Mouse (Mus musculus): ENCODE results near the gene Tpp2. TPM values are rescaled to one million over a fixed set of nuclear protein-coding genes. Genes with fewer than 3 reads are reported as not detected.

Tpp2 gene
- total and polyA plus RNA-seq, 2 experiments from 2014 or later: 26.4 to 46.2 TPM

DNA sequence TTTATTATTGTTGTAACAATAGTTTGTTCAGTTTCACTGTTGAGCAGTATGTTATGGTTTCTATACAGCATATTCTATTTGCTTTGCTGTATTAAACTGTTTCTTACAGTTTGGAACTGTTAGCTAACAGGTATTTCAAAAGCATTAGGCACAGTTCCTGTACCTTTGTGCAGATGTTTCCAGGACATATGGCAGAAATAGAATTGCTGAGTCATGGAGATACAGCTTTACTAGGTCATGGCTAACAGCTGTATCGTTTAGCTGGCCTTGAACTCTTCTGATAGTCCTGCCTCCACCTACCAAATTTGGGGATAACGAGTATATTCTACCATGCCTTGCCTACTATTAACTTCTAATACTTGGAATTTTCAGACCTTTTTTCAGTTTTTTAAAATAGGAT, 9.4 kb downstream of the Tpp2 start:
- 95% methylated on average over 2 of the region's 2 CpGs for WGBS
- DNase-seq (ENCODE audit: low spot score) (no peak), ATAC-seq (no peak)
- H3K27ac ChIP-seq: no peak overlapping the region
- TF ChIP-seq CTCF (IDR thresholded peaks at IDR 0.05; ENCODE audit: low read depth): no peak
- H3K27me3 ChIP-seq (ENCODE audit: insufficient read depth, low read length): no peaks in the 10 kb centered on the region
- H3K4me2 ChIP-seq (ENCODE audit: low read depth, low read length): no peak overlapping the region
- H3K4me3 ChIP-seq (ENCODE audit: low read length): no peak overlapping the region
- no peaks in the 10 kb centered on the region for H3K4me1 ChIP-seq (ENCODE audit: insufficient read depth, low read length)
- H3K36me3 ChIP-seq (ENCODE audit: insufficient read depth, low read length): no peaks in the 10 kb centered on the region
- no peaks in the 10 kb centered on the region for H3K9me3 ChIP-seq (ENCODE audit: low read length)
- no peak overlapping the region for H3K9ac ChIP-seq (replicated peaks; ENCODE audit: low read length)

DNA sequence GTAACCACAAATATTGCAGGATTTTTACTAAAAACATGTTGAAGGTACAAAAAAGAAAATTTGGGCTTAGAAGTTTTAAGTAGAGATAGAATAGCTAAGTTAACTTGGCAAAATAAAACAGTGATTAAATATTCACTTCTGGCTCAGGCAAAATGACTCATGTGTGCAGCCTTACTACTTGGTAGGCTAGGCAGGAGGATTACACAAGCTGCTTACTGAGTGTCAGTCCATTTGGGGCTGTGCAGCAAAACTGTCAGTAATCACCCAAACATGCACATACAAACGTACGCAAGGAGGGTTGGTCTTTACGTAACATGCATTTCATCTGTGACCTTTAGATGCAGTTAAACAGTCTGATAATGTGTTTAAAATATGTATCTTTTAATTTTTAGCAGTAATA, 20.2 kb downstream of the Tpp2 start:
- ATAC-seq: no peak
- H3K4me1 ChIP-seq (ENCODE audit: insufficient read depth, low read length): no peaks in the 10 kb centered on the region
- no peak for TF ChIP-seq CTCF (IDR thresholded peaks at IDR 0.05; ENCODE audit: low read depth)
- no peak overlapping the region for H3K4me3 ChIP-seq (ENCODE audit: low read length)
- H3K36me3 ChIP-seq (ENCODE audit: insufficient read depth, low read length): peaks cover 12% of the 10 kb centered on the region; the same call in 1 of the 2 replicates
- no peaks in the 10 kb centered on the region for H3K27me3 ChIP-seq (ENCODE audit: insufficient read depth, low read length)
- H3K27ac ChIP-seq: no peak overlapping the region
- H3K9ac ChIP-seq (replicated peaks; ENCODE audit: low read length): no peak overlapping the region
- H3K4me2 ChIP-seq (ENCODE audit: low read depth, low read length): no peak overlapping the region
- H3K9me3 ChIP-seq (ENCODE audit: low read length): no peaks in the 10 kb centered on the region
- no peak for DNase-seq (ENCODE audit: low spot score)
- WGBS: 95% methylated on average over 3 of the region's 3 CpGs

DNA sequence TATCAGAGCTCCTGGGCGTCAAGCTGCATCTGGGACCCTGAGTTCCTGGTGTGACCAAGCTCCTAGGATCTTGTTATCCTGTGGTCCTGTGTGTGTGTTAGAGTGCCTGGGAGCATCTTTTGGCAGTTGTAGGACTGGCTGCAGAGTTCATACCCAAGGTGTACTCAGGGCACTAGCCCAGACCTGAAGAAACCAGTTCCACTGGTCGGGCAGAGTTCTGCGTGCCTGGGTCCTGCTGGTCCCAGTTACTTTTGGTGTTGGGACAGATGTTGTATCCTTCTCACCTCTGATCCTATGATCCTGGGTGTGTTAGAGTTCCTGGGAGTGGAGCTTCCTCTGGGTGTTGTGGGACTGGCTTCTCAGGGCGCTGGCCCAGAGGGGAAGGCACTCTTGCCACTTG, 30.9 kb downstream of the Tpp2 start:
- Histone ChIP-seq H3K4me3 (ENCODE audit: low read length) (no peak overlapping the region), H3K9ac (replicated peaks; ENCODE audit: low read length) (no peak overlapping the region), H3K4me2 (ENCODE audit: low read depth, low read length) (no peak overlapping the region), H3K27ac (no peak overlapping the region), H3K4me1 (ENCODE audit: insufficient read depth, low read length) (no peaks in the 10 kb centered on the region), H3K9me3 (ENCODE audit: low read length) (no peaks in the 10 kb centered on the region), H3K27me3 (ENCODE audit: insufficient read depth, low read length) (no peaks in the 10 kb centered on the region), H3K36me3 (ENCODE audit: insufficient read depth, low read length) (peaks cover 22% of the 10 kb centered on the region)
- DNase-seq (ENCODE audit: low spot score) (no peak), ATAC-seq (no peak)
- no peak for TF ChIP-seq CTCF (IDR thresholded peaks at IDR 0.05; ENCODE audit: low read depth)
- 92% methylated on average over 4 of the region's 4 CpGs for WGBS

DNA sequence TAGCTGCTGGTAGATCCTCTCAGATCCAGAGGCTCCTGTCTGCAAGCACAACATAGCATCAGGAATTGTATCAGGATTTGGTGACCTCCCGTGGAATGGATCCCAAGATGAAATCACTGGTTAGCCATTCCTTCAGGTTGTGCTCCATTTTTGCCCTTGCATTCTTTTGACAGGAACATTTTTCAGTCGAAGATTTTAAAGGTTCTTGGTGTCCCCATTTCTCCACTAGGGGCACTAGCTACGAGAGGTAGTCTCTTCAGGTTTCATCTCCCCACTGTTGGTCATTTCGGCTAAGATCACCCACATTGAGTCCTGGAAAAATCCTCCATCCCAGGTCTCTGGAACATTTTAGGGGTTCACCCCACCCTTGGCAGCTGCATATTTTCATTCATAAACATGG, 33.3 kb downstream of the Tpp2 start:
- DNase-seq (ENCODE audit: low spot score) (peak; percentile 1), ATAC-seq (no peak)
- peak; percentile 30 for TF ChIP-seq CTCF (IDR thresholded peaks at IDR 0.05; ENCODE audit: low read depth)
- H3K4me2 ChIP-seq (ENCODE audit: low read depth, low read length): no peak overlapping the region
- no peaks in the 10 kb centered on the region for H3K9me3 ChIP-seq (ENCODE audit: low read length)
- no peak overlapping the region for H3K27ac ChIP-seq
- peaks cover 23% of the 10 kb centered on the region for H3K36me3 ChIP-seq (ENCODE audit: insufficient read depth, low read length)
- H3K4me3 ChIP-seq (ENCODE audit: low read length): no peak overlapping the region
- no peaks in the 10 kb centered on the region for H3K27me3 ChIP-seq (ENCODE audit: insufficient read depth, low read length)
- WGBS: 85% methylated on average over 4 of the region's 4 CpGs
- no peak overlapping the region for H3K9ac ChIP-seq (replicated peaks; ENCODE audit: low read length)
- no peaks in the 10 kb centered on the region for H3K4me1 ChIP-seq (ENCODE audit: insufficient read depth, low read length)

DNA sequence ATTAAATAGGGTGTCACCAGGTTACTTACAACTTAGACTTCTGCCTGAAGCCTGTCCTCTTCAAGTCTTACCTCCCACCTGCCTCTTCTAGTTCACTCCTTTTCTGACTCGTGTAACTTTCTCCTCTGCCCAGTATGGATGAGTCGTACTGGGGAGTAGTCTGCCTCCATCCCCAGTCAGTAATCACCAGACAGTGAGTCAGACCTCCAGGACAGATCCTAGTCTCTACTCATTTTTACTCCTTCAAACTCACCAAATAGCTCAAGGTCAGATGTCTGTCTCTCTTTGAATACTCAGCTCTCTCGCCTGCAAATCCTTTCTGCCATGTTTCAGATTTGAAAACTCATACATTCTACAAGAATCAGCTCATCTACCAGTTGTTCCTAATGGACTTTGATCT, 35.9 kb downstream of the Tpp2 start:
- WGBS: 95% methylated on average over 3 of the region's 3 CpGs
- no peak for DNase-seq (ENCODE audit: low spot score)
- Histone ChIP-seq H3K4me1 (ENCODE audit: insufficient read depth, low read length) (no peaks in the 10 kb centered on the region), H3K4me3 (ENCODE audit: low read length) (no peak overlapping the region), H3K36me3 (ENCODE audit: insufficient read depth, low read length) (peaks cover 27% of the 10 kb centered on the region), H3K9me3 (ENCODE audit: low read length) (no peaks in the 10 kb centered on the region), H3K4me2 (ENCODE audit: low read depth, low read length) (no peak overlapping the region), H3K27me3 (ENCODE audit: insufficient read depth, low read length) (no peaks in the 10 kb centered on the region), H3K9ac (replicated peaks; ENCODE audit: low read length) (no peak overlapping the region), H3K27ac (no peak overlapping the region)
- no peak for TF ChIP-seq CTCF (IDR thresholded peaks at IDR 0.05; ENCODE audit: low read depth)
- no peak for ATAC-seq

DNA sequence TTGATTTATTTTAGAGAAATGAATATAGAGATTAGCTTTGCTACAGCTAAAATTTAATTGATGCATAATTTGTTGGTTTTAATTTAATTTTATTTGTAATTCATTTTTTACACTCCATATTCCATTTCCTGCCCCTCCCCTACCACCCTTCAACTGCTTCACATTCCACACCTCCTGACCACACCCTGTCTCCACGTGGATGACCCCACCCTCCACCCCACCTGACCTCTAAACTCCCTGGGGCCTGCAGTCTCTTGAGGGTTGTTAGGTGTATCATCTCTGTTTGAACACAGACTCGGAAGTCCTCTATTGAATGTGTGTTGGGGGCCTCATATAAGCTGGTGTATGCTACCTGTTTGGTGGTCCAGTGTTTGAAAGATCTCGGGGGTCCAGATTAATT, 37.6 kb downstream of the Tpp2 start:
- Histone ChIP-seq H3K9me3 (ENCODE audit: low read length) (no peaks in the 10 kb centered on the region), H3K36me3 (ENCODE audit: insufficient read depth, low read length) (peaks cover 27% of the 10 kb centered on the region), H3K4me1 (ENCODE audit: insufficient read depth, low read length) (no peaks in the 10 kb centered on the region), H3K27me3 (ENCODE audit: insufficient read depth, low read length) (no peaks in the 10 kb centered on the region), H3K4me3 (ENCODE audit: low read length) (no peak overlapping the region), H3K4me2 (ENCODE audit: low read depth, low read length) (no peak overlapping the region), H3K9ac (replicated peaks; ENCODE audit: low read length) (no peak overlapping the region), H3K27ac (no peak overlapping the region)
- no peak for TF ChIP-seq CTCF (IDR thresholded peaks at IDR 0.05; ENCODE audit: low read depth)
- ATAC-seq (no peak), DNase-seq (ENCODE audit: low spot score) (no peak)
- 82% methylated on average over 3 of the region's 3 CpGs for WGBS

DNA sequence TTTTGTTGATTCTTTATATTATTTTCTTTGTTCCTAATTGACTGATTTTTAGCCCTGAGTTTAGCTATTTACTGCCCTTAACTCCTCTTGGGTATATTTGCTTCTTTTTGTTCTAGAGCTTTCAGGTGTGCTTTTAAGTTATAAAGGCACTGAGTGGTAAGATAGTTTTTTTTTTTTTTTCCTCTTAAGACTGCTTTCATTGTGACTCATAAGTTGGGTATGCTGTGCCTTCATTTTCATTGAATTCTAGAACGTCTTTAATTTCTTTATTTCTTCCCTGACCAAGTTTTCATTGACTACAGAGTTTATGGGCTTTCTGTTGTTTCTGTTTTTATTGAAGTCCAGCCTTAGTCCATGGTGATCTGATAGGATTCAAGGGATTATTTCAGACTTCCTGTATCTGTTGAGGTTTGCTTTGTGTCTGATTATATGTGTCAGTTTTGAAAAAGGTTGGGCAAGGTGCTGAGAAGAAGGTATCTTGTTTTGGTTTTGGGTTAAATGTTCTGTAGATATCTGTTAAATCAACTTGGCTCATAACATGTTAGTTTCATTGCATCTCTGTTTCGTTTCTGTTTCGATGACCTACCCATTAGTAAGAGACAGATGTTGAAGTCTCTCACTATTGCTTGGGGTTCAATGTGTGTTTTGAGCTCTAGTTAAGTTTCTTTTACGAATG, 63.6 kb downstream of the Tpp2 start:
- H3K4me2 ChIP-seq (ENCODE audit: low read depth, low read length): no peak overlapping the region
- WGBS: 95% methylated on average over 4 of the region's 4 CpGs
- no peak for TF ChIP-seq CTCF (IDR thresholded peaks at IDR 0.05; ENCODE audit: low read depth)
- H3K27me3 ChIP-seq (ENCODE audit: insufficient read depth, low read length): no peaks in the 10 kb centered on the region
- peaks cover 19% of the 10 kb centered on the region for H3K36me3 ChIP-seq (ENCODE audit: insufficient read depth, low read length)
- no peak overlapping the region for H3K27ac ChIP-seq
- no peaks in the 10 kb centered on the region for H3K4me1 ChIP-seq (ENCODE audit: insufficient read depth, low read length)
- no peak overlapping the region for H3K4me3 ChIP-seq (ENCODE audit: low read length)
- ATAC-seq (no peak), DNase-seq (ENCODE audit: low spot score) (no peak)
- H3K9me3 ChIP-seq (ENCODE audit: low read length): no peaks in the 10 kb centered on the region
- H3K9ac ChIP-seq (replicated peaks; ENCODE audit: low read length): no peak overlapping the region
